Mouse (Mus musculus): ENCODE data around the gene Fignl1.

Gene Fignl1
- long read RNA-seq, experiment 1, partial matches to known transcripts = 0 of 3 reads
- long read RNA-seq, experiment 1, other reads (novel, unspliced or antisense) = 0 of 3 reads
- long read RNA-seq, experiment 2, partial matches to known transcripts = 0 of 1 reads
- long read RNA-seq, experiment 2, other reads (novel, unspliced or antisense) = 0 of 1 reads

DNA sequence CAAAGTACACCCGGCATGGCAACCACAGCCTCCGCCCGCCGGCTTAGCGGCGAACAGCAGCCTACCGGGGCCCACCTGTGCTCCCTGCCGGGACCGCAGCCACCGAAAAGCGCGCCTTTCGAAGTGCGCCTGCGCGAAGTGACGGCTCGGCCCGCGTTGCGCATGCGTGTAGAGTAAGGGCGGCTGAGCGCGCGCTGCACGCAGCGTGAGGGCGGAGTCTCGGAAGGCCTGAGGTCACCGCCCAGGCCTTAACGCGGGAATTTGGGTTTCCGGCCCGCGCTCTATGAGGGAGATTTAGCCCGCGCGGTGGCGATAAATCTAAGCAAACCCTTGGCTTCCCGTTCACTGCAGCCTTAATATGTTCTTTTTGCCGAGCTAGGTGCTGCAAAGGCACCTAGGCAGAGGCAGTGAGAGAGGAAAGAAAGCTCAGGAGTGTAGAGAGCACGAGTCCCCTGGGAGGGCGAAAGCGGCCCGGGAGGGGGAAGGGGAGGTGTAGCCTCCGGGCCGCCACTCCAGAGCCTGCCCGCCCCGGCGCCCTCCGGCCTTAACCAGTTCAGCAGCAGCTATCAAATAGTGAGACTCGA is at the start of gene Fignl1:
Gene Fignl1, minus strand, starts transcription at position 143 of the 584 bp plus-strand sequence.
- intact Hi-C loops (cut with DNase I) = no loop called here

DNA sequence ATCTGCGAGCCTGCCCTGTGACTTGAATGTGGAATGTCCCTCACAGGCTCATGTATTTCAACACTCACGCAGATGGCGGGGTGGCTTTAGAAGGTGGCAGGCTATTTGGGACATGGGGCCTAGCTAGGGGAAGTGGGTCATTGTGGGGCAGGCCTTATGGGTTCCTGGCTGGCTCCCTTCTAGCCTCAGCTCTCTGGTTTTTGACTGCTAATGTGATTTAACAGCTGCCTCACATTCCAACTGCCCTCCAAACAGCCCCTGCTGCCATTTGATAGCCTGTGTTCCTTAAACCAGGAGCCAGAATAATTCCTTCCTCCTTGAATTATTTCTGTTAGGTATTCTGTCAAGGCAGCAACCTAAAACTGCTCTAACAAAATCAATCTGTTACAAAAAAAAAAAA is 48.2 kb upstream of the Fignl1 start:
- intact Hi-C loops (cut with DNase I) = no loop called here

DNA sequence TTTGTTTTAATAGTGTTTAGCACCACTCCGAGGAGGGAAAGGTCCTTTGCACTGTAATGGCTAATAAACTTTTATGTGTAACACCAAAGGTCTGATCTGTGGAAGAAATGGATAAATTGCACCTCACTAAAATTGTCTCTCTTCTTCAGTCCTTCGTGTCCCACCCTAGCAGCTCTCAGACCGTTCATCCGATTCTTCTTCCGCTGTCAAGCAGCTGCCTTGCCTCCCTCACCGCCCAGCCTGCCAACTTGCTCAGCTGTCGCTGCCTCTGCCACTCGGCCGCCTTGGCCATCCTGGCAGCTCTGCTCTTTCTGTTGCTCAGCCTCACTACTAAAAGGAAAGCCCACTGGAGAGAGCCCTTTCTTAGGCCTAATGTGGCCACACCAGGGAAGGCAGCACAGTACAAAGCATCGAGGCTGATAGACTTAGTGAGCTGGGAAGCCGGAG is 46.9 kb upstream of the Fignl1 start:
- intact Hi-C loops (cut with DNase I) = no loop called here

DNA sequence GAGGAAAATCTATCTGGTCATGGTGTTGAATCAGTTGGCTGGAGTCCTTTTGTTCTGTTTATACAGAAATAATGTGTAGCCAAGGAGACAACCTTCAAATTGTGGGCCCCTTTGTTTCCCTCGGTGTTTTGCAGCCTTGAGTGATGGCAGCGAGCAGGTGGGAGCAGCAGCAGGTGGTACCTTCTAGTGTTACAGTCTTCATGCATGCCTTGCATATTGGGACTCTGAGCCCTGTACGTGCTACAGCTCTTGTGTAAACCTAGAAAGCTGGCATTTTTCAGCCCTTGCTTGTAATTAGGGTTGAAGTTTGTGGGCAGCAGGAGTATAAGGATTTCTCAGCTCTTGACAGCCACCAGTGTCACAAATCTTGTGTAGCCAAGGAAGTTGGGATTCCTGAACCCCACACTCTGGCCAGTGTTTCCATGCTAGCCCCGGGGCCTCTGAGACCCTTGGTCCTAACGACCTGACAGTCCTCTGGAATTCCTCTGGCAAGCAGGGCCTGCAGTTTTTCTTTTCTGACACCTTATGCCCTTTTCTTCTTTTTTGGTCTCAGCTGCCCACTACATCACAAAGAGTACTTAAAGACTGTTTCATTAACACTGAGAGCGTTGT is 46.4 kb upstream of the Fignl1 start:
- intact Hi-C loops (cut with DNase I) = no loop called here

DNA sequence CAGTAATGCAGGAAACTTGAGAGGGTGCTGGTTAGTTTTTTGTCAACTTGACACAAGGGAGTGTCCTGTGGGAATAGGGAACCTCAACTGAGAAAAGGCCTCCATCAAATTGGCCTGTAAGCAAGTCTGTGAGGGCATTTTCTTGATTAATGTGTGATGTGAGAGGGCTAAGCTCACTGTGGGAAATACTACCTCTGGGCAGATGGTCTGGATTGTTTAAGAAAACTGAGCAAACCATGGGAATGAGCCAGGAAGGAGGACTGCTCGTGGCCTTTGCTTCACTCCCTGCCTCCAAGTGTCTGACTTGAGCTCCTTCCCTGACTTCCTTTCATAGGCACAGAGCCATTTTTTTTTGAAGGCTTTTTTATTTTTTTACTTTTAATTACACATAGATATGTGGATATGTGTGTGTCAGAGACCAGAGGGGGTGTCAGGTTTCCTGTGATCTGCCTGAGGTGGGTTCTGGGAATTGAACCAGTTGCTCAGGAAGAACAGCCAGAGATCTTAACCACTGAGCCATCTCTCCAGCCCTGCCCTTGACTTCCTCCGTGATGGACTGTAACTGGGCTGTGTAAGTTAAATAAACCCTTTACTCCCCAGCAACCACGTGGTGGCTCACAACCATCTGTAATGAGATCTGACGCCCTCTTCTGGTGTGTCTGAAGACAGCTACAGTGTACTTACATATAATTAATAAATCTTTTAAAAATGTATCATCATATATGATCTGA is 45.1 kb upstream of the Fignl1 start:
- intact Hi-C loops (cut with DNase I) = no loop called here

DNA sequence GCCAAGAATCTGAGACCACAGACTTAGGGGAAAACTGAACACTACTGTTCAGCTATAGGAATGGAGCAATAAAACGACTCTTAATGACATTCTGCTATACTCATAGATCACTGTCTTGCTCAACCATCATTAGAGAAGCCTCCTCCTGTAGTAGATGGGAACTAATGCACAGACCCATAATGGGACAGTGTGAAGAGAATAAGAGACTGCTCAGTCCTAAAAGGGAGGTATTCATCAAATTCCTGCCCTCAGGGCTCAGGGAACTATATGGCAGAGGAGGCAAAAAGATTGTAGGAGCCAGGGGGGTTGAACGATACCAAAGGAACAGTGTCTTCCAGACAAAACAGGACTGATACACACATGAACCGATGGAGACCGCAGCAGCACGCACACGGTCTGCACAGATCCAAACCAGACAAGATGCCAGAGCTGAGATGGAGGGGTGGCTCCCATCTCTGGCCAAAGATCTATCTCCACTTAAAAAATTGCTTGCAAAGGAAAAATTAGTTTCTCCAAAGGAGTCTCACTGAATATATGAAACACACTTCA is 43.3 kb upstream of the Fignl1 start:
- intact Hi-C loops (cut with DNase I) = no loop called here

DNA sequence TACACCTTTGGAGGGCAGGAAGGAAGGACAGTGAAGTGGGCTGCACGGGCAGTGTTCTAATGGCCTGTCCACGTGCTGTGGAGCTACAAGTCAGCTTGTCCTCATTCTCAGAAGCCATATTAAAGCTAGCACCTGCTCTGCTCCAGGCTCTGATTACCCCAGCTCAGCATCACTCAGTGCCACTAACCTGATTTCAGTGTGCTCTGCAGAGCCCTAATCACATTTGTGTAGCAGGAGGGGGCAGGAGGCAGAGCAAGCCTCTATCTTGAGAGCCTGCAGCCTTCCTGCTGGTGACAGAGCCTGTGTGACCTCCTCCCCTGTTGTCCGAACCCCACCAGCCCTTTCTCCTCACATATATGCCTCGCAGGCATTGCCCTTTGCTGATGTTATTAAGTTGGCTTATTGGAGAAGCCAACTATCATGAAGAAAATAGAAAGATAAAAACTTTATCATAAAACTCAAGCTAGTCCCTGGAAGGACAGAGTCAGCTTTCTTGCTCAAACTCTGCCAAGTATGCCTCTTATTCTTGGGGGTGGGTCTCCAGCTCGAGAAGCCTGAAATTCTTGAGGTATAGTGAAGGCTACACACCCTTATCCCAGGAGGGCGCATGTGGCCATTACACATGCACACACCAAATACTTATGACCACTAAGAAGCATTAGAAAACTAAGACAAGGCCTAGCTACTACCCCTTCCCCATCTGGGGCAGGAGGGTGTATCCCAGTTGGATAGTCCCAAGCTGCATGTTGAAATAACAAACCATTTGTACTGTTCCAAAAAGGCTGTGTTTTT is 41.9 kb upstream of the Fignl1 start:
- intact Hi-C loops (cut with DNase I) = no loop called here

DNA sequence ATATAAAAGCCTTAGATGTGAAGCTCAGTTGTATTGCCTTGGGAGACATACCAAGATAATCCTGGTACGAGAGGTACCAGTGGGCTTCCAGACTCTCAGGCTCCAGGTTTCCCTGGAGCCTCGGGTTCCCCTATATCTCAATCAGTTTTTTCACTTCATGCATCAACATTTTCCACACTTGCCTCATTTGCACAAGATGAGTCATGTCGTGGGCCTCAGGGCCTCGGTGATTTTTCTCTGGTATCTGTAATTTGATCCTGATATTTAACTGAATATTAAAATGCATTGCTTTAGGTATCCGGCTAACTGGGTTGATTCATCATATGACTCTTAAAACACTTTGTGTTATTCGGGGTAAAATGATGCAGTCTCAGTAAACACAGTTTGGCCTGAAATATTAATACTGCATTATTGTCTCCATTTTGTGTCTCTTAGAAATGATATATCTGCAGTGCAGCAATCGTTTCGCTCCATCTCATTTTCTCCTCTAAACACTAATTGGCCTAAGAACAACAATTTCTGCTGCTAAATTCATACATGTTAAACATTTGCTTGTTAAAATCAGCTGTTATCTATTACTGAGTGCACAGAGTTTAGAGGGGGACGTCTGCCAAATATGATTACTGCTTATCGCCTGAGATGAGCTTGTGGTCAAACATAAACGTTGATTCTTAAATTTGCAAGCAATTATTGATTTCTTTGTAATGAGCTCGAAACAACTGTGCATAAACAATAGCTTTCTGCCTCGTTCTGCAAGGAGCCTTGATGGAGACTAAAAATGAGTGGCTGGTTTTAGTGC is 41.0 kb upstream of the Fignl1 start:
- intact Hi-C loops (cut with DNase I) = loop anchor here (5.0 kb wide), 1 partner anchor 33 kb away; no protein-coding TSS in a partner anchor

DNA sequence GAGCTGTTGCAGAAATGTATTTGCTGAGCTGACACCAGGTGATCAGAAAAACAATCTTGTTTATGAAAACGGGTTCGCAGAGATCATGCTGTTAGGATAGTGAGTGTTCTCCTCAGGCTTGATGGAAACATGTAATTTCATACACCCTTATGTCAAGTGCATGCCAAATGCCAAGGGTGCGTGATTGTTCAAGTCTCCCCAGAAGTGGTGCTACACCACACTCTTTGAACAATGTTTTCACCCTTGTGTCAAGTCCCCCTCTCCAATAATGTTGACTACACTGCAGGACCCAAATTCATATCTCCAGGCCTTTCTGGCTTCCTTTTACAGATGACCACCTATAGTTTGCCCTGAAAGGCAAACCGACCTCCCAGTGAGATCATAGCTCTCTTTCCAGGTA is 39.7 kb upstream of the Fignl1 start:
- intact Hi-C loops (cut with DNase I) = loop anchor here (5.0 kb wide), 1 partner anchor 34 kb away; no protein-coding TSS in a partner anchor

DNA sequence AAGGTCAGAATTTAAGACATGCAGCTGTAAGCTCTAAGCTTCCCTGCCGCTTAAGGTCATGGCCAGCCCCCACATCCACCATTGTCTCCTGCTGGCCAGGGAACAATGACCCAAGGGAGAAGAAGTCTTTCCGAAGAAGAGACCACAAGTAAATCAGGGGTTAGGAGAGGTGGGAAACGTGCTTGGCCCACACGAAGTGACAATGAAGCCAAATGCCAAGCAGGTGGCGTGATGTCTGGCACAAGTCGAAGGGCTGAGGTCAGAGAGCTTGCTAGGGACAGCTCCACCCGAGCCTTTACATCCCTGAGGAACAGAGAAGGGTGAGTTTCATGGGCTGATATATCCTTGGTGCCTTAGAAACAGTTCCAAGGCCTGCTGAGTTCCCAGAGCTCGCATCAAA is 36.3 kb upstream of the Fignl1 start:
- intact Hi-C loops (cut with DNase I) = loop anchor here (5.0 kb wide), 1 partner anchor 37 kb away; no protein-coding TSS in a partner anchor

DNA sequence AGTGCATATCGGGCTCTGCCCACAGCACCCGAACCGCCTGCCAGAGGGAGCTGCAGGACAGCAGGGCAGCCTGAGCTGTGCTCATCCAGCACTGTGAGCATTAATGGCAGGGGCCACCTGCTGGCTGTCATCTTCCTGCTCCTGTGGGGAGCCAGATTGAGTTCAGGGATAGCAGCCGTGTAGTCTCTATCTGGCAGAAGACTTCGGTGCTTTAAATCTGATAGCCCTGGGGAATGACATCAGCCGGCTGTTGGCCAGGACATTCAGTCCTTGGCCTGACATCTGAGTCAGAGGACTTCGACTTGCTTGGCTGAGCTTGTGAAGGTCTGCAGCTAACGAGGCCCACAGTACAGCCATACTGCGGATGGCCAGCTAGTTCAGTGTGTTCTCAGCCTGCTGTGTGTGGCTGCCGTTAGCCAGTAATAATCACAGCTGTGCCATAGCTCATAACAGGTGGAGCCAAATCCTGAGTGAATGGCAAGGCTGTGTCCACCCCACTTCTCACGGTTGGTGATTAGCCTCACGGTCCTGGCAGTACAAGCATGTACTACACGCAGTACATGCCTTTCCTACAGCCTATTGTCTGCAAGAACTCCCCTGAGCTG is 35.7 kb upstream of the Fignl1 start:
- intact Hi-C loops (cut with DNase I) = no loop called here

DNA sequence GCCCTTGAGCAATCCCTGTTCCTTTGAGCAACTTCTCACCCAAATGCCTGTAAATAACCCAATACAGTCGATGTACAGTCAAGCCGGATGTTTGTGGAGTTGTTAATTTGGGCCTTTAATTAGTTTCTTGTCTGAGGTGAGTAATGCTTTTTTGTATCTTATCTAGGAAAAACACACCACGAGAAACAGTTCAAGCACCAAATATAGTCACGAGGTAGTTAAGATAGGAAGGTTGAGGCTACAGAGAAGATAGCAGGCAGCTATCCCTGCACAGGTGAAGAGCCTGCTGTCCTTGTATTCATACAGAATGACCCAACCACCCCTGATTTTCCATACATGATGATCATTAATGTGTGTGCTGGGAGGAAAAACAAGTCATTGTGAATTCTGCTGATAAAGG is 32.8 kb upstream of the Fignl1 start:
- intact Hi-C loops (cut with DNase I) = no loop called here

DNA sequence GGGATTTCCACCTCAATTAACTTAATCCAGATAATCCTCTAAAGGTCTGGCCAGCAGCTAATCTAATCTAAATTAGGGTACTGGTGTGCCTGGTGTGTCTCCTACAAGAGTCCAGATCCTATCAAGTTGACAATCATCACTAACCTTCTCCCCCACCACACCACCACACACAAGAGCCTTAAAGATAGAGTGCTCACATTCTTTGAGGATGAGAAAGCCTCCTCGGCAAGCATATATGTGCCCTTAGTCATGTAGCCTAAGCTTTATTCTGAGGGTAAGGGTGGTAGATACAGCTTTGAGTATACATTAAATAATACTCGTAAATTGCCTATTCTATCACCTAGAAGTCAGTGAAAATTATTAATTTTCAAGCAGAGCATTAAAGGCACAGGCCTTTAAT is 32.0 kb upstream of the Fignl1 start:
- intact Hi-C loops (cut with DNase I) = no loop called here

DNA sequence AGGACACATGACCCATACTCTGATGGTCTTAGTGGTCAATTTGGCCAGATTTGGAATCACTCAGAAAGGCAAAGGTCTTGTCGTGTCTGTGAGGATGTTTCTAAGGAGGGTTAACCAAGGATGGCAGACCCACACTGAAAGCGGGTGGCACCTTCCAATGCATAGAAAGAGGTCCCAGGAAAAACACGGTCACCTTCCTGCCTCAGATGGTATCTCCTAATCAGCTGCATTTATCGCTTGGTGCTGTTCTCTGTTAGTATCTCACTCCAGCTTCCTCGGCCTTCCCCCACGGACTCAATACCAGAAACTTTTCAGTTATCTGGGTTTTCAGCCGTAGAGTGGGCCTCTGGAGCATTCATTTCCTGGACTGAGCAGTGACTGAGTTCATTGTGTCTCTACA is 31.1 kb upstream of the Fignl1 start:
- intact Hi-C loops (cut with DNase I) = no loop called here

DNA sequence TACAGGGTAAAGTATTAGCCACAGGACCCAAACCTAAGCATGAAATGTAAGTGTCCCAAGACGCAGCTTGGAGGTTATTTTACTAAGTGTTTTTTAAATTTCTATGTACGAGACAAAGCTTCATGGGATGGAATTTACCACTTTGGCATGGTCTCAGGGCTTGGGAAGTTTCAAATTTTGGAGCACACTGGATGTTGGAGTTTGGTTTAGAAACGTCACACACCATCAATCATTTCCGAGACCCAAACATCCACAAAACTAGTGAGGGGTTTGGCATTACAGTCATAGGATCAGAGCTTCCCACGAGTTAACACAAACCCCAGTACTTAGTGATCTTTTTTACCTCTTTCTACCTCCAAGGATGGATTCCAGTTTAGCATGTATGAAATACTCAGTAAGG is 28.6 kb upstream of the Fignl1 start:
- intact Hi-C loops (cut with DNase I) = no loop called here

DNA sequence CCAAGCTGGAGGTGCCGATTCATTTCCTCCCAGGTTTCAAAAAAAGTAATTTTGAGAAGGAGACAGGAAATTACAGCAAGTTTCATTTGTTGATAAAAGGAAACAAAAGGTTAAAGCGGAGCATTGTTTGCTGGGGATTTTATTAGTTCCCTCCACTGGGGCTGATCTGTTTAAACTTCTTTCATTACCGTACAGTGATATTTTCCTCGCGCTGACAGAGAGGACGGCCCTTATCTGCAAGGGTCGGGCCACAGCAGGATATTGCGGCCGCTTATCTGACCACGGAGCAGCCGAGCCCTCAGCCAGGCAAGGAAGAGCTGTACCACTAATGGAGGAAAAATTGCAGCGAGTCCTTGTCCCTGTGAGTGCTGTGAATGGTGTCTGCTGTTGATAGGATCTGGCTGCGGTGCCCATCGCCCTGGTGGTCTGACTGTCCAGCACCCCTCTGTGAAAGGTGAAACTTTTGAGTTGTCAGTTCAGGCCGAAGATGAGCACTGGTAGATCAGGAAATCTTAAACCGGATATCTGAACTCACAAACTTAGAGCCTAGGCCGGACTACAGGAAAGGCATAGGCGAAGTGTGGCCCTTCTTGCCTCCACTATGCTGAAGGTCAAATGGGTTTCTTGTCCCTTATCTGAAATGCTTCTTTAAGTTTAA is 28.1 kb upstream of the Fignl1 start:
- intact Hi-C loops (cut with DNase I) = no loop called here

DNA sequence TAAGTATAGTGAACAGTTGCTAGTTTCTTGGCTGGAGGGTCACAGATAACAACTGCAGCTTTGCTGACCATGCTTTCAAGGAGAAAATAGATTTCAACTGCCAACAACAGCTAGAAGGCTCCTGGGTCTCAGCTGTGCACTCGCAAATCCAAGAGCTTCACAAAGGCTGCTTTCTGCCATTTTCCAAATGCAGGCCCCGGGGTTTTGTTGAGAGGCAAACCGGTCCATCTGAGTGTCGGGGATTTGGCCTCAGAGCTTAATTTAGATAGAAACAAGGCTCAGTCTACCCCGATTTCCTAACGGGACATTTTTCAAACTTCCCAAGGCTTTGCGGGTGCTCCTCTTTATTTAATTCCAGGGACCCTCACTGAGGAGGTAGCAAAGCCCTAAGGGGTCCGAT is 27.5 kb upstream of the Fignl1 start:
- intact Hi-C loops (cut with DNase I) = no loop called here

DNA sequence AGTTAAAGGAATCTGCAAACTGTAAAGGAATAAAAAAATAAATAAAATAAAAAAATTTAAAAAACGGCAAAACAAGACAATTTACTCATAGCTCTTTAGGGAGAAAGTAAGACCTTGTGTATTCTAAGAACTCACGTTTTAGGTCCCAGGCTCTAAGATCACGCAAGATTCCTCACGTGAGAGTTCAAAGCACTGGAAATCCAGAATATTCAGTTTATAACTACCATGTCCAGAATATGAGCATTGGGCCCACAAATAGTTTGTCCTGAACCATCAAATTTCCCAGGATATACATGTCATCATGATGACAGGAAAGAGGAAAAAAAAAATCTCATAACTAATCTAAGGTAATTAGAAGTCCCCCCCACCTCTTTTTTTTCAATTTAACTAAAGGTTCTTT is 27.0 kb upstream of the Fignl1 start:
- intact Hi-C loops (cut with DNase I) = no loop called here

DNA sequence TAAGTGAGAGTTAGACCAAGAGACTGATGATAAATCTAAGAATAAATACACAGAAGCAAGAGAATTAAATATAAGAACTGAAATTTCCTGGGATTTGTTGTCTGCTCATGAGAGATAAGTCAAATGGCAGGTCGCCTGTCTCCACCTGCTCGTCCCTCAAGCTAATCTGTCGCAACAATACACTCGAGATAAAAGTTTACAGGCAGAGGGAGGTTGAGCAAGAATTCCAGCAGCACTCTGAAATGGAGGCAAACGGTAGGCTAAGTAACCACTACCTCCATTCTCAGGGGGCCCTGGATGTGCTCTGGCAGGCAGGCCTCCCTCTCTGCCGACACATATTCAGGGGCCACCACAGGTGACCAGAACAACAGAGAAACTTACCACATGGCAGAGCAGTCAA is 26.6 kb upstream of the Fignl1 start:
- intact Hi-C loops (cut with DNase I) = no loop called here
